Mouse (Mus musculus): ENCODE data around the gene P3h4. TPM values are rescaled to one million over a fixed set of nuclear protein-coding genes. Genes with fewer than 3 reads are reported as not detected.

The P3h4 gene
- total and polyA plus RNA-seq, 3 experiments, result 13.4 to 29.7 (median 16.8) TPM

DNA sequence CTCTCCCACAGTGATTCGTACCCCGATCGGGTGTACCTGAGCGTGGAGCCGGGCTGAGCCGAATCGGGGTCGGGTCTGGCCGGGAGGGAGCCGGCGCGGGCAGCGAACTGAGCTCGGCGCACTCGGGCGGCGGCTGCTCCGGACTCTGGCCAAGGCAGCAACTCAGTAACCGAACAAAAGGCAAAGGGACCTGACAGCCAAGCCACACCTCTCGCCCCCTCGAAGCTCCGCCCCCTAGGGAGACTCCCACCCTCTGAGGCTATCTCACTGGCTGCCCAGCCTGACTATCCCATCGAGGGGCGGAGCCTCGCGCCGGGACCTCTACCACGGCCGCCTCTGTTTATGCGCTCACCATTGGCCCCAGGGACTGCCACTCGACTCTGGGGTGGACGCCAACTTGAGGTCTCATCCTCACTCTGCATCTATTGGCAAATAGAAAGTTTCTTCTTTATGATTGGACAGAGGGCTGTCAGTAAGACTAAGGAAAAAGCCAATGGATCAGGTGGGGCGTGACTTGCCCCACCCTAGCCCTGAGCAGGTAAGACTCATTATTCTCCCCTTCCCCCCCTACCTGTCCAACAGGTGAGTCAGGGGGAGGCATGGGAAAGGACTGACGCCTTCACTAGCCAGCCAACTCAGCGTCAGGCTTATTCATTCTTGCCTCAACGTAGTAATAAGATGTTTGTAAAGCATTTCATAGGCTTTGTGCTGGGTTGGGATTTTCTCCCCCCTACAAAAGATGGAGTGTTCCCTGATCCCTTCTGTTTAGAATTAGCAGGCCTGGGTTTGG lies 16.8 kb downstream of the P3h4 start, which contains the start of gene Jup:
TSS of gene Jup (minus strand) at position 164 of the 790 bp plus-strand sequence.
- Histone ChIP-seq H3K4me1 (ENCODE audit: control insufficient read depth, insufficient read depth, low read length) (peaks cover 36% of the 10 kb centered on the region), H3K9ac (ENCODE audit: low read depth, low read length) (peak within 1 kb of the TSS; percentile 95), H3K79me2 (replicated peaks; ENCODE audit: control insufficient read depth, insufficient read depth, low read length) (peaks cover 2% of the 10 kb centered on the region; the same call in 1 of the 2 replicates), H3K27ac (peak within 1 kb of the TSS; percentile 98), H3K27me3 (ENCODE audit: control insufficient read depth, insufficient read depth, low read length) (no peaks in the 10 kb centered on the region), H3K4me3 (peak within 1 kb of the TSS; percentile 100), H3K36me3 (ENCODE audit: control insufficient read depth, insufficient read depth, low read length) (peaks cover 17% of the 10 kb centered on the region)
- intact Hi-C loops (cut with DNase I), result loop anchor here (5.0 to 10.0 kb wide), 2 partner anchors 567 to 665 kb away; no protein-coding TSS in a partner anchor
- peak; percentile 99 to 100 for DNase-seq
- 2% methylated on average over 37 of the region's 37 CpGs for WGBS
- TF ChIP-seq POLR2A (IDR thresholded peaks at IDR 0.05; ENCODE audit: insufficient read depth, low read depth, low read length), result peak; percentile 99
- TF ChIP-seq EP300 (IDR thresholded peaks at IDR 0.05; ENCODE audit: insufficient read depth, low read depth, low read length), result no peak
- no peak for TF ChIP-seq CTCF (IDR thresholded peaks at IDR 0.05)

DNA sequence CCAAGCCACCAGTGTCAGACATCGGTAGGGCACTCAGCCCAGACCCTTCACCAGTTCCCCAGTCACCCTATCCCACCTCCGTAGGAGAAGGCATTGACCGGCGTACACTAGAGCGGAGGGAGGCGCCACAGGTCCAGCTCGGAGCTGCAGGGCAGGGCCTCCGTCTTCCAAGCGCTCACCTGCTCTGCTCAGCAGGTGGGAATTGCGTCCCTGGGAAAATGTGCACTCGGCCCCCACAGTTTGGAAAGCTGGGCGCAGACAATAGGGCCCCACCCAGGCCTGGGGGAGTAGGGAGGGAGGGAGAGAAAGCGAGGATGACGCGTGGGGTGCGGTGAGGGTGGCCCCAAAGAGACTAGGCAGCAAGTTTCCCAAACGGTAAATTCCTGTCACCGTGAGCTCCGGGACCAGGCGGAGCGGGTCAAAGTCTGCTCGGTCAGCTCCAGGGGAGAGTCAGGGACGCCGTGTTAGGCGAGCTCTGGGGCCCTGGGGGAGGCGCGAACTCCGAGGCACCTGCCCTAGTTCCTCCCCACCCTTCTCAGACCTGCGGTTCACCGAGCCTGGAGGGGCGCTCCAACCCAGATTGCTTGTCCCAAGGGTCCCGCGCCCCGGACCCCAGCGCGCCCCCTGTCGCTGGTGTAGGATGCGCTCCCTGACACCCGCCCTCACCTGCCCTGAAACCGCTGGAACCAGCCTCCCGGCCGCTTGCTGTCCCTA lies 17.6 kb downstream of the P3h4 start:
- TF ChIP-seq EP300 (IDR thresholded peaks at IDR 0.05; ENCODE audit: insufficient read depth, low read depth, low read length) (no peak), CTCF (IDR thresholded peaks at IDR 0.05) (peak; percentile 76)
- Histone ChIP-seq H3K27ac (peak overlapping the region; percentile 98), H3K9ac (ENCODE audit: low read depth, low read length) (peak overlapping the region; percentile 95), H3K4me3 (peak overlapping the region; percentile 100), H3K27me3 (ENCODE audit: control insufficient read depth, insufficient read depth, low read length) (no peaks in the 10 kb centered on the region), H3K4me1 (ENCODE audit: control insufficient read depth, insufficient read depth, low read length) (peaks cover 39% of the 10 kb centered on the region), H3K36me3 (ENCODE audit: control insufficient read depth, insufficient read depth, low read length) (peaks cover 20% of the 10 kb centered on the region), H3K79me2 (replicated peaks; ENCODE audit: control insufficient read depth, insufficient read depth, low read length) (peaks cover 2% of the 10 kb centered on the region; the same call in 1 of the 2 replicates)
- under 1% methylated on average over 42 of the region's 42 CpGs for WGBS
- intact Hi-C loops (cut with DNase I), result loop anchor here (5.0 to 10.0 kb wide), 2 partner anchors 568 to 665 kb away; no protein-coding TSS in a partner anchor
- DNase-seq, result peak; percentile 70 to 76

DNA sequence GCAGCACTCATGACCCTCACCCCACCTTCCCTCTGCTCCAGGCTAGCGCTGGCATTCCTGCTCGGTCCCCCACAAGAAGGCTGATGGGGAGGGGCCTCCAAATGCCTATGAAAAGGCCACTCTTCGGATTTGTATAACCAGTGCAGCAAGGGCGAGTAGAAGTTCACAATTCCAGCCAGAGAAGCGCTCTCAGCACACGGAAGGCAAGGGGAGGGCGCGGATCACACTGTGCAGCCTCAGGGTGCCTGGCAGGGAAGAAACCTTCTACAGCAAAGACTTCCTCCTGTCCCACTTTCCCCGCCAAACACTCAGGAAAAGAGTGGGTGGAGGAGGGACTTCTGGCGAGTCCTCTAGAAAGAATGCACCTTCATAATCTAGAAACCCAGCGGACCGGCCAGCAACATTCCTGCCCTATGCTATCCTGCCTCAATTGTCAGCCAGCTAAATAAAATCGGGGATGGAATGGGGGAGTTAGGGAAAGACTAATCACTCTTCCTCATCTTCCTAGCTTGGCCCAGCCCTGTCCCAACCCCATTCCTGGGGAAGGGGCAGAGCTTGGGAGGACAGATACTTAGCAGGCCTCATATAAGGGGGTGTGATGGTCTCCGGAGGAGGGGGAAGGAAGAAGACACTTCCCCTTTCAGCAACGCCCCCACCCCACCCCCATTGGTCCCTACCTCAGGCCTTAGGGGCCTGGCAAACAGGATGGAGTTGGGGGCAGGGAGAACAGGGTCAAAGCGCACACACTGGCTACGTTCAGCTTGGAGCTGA lies 18.6 kb downstream of the P3h4 start:
- H3K4me1 ChIP-seq (ENCODE audit: control insufficient read depth, insufficient read depth, low read length), result peaks cover 42% of the 10 kb centered on the region
- H3K27me3 ChIP-seq (ENCODE audit: control insufficient read depth, insufficient read depth, low read length), result no peaks in the 10 kb centered on the region
- peak overlapping the region; percentile 95 for H3K9ac ChIP-seq (ENCODE audit: low read depth, low read length)
- intact Hi-C loops (cut with DNase I), result loop anchor here (5.0 to 10.0 kb wide), 2 partner anchors 569 to 666 kb away; no protein-coding TSS in a partner anchor
- 8% methylated on average over 17 of the region's 17 CpGs for WGBS
- peaks cover 25% of the 10 kb centered on the region for H3K36me3 ChIP-seq (ENCODE audit: control insufficient read depth, insufficient read depth, low read length)
- peak; percentile 69 to 71 for DNase-seq
- TF ChIP-seq EP300 (IDR thresholded peaks at IDR 0.05; ENCODE audit: insufficient read depth, low read depth, low read length) (peak; percentile 50; the same call in 1 of the 2 replicates), POLR2A (IDR thresholded peaks at IDR 0.05; ENCODE audit: insufficient read depth, low read depth, low read length) (peak; percentile 50), CTCF (IDR thresholded peaks at IDR 0.05) (0 out of 2 replicates have a peak, but pooled peaks have one; percentile 6)
- H3K79me2 ChIP-seq (replicated peaks; ENCODE audit: control insufficient read depth, insufficient read depth, low read length), result peaks cover 2% of the 10 kb centered on the region; the same call in 1 of the 2 replicates
- H3K4me3 ChIP-seq, result peak overlapping the region; percentile 100
- peak overlapping the region; percentile 98 for H3K27ac ChIP-seq

DNA sequence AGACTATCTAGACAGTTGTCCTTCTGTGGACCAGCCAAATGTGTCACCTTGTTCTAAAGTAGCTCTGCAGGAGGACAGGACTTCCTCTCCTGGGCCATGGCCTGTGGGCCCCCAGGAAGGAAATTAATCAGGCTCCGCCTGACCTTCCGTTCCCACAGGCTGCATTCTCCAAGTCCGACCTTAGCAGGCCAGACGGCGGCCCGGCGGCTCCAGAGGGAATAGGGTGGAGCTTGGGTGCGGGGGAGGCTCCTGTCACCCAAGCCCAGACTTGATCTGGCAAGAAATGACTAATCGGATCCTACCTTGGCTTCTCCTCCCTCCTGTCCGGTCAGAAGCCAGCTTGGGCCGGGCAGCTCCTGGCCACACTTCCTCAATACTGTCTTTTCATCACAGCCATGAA lies 19.4 kb downstream of the P3h4 start:
- peak; percentile 87 to 92 for DNase-seq
- H3K4me1 ChIP-seq (ENCODE audit: control insufficient read depth, insufficient read depth, low read length), result peaks cover 46% of the 10 kb centered on the region
- peaks cover 25% of the 10 kb centered on the region for H3K36me3 ChIP-seq (ENCODE audit: control insufficient read depth, insufficient read depth, low read length)
- intact Hi-C loops (cut with DNase I), result loop anchor here (5.0 to 10.0 kb wide), 2 partner anchors 570 to 667 kb away; no protein-coding TSS in a partner anchor
- H3K4me3 ChIP-seq, result peak overlapping the region; percentile 100
- H3K79me2 ChIP-seq (replicated peaks; ENCODE audit: control insufficient read depth, insufficient read depth, low read length), result peaks cover 2% of the 10 kb centered on the region; the same call in 1 of the 2 replicates
- 1% methylated on average over 11 of the region's 11 CpGs for WGBS
- TF ChIP-seq EP300 (IDR thresholded peaks at IDR 0.05; ENCODE audit: insufficient read depth, low read depth, low read length) (peak; percentile 94), CTCF (IDR thresholded peaks at IDR 0.05) (no peak), POLR2A (IDR thresholded peaks at IDR 0.05; ENCODE audit: insufficient read depth, low read depth, low read length) (peak; percentile 40; the same call in 1 of the 2 replicates)
- peak overlapping the region; percentile 95 for H3K9ac ChIP-seq (ENCODE audit: low read depth, low read length)
- H3K27ac ChIP-seq, result peak overlapping the region; percentile 98
- H3K27me3 ChIP-seq (ENCODE audit: control insufficient read depth, insufficient read depth, low read length), result no peaks in the 10 kb centered on the region

Data from heart, adult 2 months (tissue).